Mouse (Mus musculus) cerebellum, adult 18-20 months (tissue): ENCODE measurements around the gene Sbf2.
A peak's percentile ranks its signal among the peaks of the same experiment; 100 is the strongest.
"Not testable (repeated sequence)": the region's sequence is repeated elsewhere in the genome, so short reads cannot be mapped to it uniquely, and the experiment has no call there.

Experiments
- DNase-seq, 2 experiments: peaks; one replicate each; pipeline ENCODE4 v3.0.0; 2021

The Sbf2 gene

DNA sequence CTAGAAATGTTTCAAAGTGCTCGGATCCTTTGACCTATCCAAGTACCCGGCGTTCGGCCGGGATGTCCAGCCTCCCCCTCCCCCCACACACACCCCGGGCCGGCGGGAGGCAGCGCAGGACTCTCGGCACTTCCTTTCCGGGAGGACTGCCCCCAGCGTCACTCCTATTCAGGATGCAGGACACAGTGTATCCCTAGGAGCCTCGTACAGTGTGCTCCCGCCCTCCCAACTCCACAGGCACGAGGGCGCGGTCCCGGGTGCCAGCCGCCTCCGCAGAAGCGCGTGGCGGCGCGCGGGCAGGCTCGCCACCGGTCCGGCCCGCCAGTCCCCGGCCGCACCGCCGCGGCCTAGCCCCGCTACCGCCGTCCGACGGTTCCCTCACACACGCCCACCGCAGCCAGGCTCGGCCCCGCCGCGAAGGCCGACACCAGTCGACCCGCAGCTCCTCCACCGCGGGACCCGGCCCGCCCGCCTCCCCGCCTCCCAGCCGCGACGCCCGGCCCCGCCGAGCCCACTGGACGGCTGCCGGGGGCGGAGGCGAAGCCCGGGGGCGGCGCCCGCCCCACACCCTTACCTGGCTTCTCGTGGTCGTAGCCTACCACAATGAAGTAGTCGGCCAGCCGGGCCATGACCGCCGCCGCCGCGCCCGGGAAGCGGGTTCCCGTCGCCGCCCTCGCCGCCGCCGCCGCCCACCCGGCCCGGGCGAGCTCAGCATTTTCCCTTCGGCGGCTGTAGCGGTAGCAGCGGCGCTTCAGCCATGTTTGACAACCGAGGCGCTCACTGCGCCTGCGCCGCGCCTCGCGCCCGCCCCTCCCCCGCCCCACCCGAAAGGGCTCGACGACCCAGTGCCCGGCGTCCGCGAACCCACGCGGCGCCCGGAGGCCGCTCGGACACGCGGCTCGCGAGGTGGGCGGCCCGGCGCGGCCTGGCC lies at the start of gene Sbf2:
Sbf2 (minus strand) TSS at position 790 of the 931 bp plus-strand sequence.
- DNase-seq = peak; percentile 82 to 86

DNA sequence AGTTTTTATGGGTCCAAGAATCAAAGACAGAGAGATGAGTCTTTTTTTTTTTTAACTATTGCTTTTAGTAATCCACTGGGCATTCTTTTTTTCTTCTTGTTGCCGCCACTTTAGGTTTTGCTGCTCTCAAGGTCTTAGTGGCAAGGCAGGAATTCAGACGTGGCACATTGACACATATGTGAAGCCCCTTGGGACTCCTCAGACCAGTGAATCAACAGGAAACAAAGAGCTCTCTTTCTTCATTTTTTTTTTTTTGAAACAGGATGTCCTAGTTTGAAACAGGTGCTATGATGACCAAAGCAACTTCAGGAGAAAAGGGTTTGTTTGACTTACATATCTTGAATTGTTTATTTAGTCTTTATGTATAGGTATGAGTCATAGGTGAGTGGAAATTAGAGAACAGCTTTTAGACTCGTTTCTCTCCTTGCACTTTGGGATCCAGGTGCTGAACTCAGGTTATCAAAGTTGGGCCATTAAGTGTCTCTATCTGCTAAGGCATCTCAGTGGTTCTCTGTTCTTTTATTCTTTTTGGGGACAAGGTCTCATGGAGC lies 43.7 kb upstream of the Sbf2 start:
- DNase-seq = no peak

DNA sequence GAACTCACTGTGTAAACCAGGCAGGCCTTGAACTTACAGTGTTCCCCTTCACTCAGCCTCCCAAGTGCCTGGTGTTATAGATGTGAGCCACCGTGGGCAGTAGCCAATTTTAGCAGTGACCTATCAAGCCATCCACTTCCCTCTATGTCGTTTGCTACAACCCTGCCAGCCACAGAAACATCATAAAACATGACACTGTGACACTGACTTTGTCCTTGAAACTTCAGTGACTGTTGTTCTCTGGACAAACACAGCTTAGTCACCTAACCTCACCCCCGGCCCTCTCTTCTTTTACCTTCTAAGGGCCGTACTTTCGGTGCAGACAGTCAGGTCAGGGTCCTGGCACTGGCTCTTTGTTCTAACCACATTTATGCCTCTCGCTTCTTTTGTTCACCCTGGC lies 41.2 kb upstream of the Sbf2 start:
- no peak for DNase-seq

DNA sequence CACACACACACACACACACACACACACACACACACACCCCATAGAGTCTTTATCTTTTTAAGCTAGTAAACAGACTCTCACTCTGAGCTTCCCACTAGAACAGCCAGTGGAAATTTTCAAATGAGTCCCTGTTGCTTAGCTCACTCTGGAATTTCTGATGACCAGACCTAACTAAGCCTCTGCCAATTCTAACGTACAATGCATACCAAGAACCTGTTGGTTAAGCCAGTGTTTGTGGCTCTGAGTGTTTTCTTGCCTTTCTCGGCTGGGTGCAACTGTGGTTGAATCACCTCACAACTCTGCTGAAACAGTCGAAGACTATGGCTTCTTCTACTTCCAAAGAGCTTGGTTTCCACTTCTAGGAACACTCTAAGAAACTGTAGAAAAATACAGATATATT lies 40.5 kb upstream of the Sbf2 start:
- DNase-seq = no peak

DNA sequence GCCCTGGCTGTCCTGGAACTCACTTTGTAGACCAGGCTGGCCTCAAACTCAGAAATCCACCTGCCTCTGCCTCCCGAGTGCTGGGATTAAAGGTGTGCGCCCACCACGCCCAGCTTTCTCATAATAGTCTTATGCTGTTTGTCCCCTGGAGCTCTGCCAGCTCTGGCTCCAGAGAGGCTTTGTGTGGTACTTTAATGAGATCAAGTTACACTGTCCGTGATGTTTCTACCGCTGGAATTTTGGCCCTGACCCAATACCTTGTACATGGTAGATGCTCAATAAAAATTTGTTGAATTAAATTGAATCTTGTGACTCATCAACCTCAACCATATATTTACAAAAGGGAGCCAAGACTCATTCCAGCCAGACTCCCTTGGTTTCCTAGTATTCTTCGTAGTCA lies 36.4 kb upstream of the Sbf2 start:
- no peak for DNase-seq

DNA sequence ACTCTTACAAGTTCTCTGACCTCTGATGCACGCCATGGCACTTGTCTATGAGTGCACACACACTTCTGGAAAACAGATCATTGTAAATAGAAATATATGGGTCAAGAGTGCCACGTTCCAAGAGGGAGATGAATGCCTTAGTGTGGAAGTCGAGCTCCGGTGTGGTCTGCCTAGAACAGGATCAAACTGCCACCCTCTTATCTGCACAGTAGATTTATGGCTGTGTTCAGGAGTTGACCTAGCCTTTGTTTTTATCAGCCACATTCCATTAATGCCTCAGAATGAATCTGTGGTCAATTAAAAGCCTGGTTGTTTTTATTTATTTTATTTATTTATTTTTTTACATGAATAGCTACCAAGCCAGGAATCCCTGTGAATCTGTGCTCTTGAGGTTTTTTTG lies 35.8 kb upstream of the Sbf2 start:
- DNase-seq = no peak

DNA sequence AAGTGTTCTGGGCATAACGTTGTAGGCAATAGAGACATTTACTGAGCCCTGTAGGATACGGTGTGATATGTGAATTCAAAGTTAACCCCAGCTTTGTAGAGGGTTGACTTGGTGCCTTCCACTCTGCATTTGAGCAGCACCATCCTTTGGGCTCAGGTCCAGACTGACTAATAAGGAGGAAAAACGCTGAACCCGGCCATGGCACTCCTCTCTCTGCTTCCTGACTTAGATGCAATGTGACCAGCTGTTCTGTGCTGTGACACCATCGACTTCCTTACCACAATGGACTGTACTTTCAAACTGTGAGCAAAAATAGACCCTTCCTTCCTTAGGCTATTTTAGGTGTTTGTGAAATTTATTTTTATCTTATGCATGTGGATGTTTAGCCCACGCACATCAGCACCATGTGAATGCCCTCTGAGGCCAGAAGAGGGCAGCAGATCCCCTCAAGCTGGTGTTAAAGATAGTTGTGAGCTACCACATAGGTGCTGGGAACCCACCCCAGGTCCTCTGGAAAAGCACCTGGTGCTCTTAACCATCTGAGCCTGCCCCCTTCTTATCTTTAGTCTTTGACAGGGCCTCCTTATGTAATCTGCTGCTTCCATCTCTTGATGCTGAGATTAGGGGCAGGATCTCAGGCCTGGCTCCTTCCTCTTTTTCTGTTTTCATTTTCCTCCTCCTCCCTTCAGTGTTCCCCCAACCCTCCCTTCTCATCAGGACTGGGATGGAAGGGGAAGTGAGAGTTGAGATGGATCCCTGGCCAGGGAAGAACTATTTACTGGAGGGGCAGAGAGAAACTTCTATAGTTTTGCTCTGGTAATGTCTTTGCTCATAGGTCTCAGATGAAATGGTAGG lies 34.6 kb upstream of the Sbf2 start:
- no peak for DNase-seq

DNA sequence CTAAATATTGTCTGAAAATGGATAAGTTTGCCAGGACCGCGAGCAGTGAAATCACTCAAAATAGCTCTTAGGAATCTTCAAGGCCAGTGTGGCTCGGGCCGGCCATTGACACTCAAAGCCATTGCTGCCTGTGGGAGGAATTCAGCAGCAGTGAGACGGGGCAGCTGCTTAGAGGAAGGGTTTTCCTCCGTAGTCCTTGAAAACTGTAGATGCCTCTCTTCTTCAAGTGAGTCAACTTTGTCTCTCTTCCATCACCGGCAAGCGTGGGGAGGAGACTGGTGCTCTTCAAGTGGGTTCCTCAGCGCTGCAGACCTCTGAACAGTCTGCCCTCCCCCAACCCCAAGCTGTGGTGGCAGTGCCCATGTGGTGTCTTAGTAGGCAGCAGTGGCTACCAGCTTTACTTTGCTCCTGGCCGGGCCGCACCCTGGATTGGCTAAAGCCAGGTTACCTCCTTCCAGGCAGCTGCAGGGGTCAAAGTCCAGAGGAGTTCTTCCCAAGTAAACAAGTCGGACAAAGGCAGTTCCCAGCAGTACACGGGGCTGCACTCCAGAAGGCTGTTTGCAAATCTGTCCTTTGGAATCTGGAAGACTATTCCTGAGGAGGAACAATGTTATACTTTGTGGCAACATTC lies 33.8 kb upstream of the Sbf2 start:
- DNase-seq = no peak

DNA sequence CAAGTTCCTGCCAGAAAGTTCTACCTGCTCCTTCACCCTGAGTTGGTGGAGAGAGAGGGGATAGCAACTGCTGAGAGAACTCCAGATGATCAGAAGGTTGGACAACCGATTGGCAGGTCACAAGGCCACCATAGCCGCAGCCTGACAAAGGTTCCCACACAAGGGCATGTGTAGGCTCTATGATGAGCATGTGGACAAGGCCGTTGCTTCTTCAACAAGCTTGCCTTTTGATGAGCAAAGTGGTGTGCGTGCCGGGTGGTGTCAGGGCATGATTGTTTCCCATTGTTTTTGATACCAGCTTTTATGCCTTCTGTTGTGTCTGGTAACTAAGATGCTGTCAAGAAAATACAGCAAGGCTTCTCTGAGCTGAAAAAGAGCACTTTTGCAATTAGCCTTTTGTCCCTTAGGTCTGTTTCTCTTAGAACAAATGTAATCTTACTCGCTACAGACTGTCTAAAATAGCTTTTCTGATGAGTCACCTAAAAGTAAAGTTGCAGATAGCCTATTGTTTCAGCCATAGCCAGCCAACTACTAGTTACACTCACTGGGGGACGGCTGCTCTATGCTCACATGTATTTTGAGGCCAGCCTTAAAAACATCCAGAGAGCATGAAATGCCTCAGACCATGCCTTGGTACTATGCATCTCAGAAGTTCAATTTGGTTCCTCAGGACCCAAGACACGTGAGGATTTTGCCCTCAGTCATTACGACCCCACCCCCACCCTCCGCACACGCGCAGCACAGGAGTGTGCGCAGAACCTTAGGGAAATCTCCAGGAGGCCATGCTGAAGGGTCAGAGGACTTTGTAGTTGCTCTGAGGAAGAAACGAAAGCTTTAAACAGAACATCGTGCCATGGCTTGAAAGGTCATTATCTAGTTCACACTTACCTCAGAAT lies 33.1 kb upstream of the Sbf2 start:
- DNase-seq = no peak

DNA sequence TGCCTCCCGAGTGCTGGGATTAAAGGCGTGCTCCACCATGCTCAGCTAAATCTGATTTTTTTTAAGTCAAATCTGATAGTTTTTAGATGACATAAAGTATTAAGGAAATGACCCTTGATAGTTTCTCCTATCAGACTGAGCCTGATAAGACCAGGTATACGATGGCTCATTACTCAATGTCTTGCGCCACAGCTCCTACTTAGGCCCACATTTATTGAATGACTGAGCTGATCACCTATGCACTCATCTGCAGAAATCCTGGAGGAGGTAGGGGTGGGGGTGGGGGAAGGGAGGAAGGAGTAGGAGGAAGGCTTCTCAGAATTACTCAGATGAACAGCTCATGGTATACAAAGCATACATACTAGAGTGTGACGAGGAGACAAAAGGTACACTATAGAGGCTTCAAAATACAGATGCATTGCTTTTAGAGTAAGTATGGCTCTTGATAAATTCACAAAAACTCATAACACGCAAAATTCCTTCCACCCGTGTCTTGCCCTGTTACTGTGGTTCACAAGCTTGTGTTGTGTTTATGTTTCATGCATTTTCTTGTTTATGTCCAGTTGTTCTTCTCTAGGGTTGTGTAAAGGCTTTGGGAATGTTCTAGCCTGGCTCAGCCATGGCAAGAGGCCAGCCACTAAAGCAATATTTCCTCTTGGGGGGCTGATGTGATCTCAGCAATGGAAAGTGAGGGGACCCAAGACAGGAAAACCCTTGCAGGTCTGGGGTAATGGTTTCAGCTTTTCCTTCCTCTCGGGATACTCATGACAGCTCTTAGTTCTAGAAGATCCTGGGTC lies 32.1 kb upstream of the Sbf2 start:
- DNase-seq = no peak

DNA sequence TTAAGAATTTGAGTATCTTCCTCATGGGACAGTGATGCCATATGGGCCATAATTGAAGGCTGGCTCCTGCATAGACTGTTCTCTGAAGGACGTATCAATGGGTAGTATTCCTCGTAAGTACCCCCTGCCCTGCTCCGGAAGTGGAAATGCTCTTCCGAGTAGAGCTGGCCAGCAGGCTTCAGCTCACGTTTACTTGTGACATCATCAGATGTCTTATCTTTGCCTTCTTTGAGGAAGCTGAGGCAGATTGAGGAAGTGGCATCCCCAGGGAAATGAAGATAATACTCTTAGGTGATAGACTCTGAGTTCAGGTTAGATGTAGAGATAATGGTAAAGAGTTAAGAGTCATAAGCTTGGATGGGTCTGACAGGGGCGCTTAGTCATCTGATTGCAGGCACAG lies 31.1 kb upstream of the Sbf2 start:
- DNase-seq = no peak

DNA sequence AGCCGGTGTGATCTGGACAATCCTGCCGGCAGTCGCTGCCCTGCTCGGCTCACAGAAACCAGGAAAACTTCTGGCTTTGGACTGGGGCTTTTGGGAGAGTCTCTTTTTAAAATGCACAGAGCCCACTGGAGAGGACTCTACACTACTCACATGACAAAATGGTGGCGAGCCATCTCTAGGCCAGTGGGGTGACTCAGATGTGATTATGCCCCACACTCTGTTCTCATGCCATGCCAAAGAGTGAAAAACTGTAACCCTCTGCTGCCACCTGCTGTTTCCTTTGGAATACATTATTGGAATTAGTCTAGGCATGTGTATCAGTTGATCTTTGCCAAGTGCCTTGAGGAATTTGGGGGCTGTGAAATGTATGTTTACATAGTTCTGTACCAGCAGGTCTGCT lies 30.6 kb upstream of the Sbf2 start:
- peak; percentile 70 to 78 for DNase-seq

DNA sequence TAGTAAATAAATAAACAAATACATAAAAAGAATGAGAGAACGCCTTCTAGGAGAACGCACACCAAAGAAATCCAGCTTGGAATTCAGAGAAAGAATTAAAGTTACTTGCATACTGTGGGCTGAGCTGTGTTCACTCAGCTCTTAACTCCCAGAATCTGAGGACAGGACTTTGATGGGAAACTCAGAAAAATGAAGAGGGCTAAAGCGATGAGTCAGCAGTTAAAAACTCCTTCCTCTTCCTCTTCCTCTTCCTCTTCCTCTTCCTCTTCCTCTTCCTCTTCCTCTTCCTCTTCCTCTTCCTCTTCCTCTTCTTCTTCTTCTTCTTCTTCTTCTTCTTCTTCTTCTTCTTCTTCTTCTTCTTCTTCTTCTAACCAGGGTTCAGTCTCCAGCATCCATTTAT lies 25.2 kb upstream of the Sbf2 start:
- DNase-seq = not testable (repeated sequence)

DNA sequence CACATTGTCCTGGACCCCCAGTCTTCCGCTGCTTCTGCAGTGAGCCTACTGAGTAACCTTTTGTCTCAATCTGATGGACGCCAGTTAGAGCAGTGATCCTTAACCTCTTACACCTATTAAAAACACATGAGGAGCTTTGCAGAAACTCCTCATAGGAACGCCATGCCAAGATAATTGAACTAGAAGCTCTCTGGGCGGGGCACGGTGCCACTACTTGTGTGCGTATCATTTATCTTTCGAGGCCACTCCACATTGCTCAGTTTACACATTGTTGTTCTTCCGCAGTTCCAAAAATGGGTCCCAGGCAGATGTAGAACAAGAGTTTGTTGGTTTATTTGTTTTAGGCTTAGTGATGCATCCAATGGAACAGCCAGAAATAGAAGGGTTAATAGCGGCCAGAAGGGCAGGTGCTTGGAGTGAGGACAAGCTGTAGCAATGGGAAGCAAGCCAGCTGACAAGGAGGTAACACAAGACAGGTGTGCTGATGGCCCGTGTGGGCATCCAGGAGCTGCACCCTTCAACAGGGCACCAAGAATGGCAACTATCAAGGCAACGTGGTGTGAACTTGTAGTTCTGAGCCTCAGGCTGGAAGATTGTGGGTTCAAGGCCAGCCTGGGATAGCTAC lies 24.7 kb upstream of the Sbf2 start:
- DNase-seq = no peak

DNA sequence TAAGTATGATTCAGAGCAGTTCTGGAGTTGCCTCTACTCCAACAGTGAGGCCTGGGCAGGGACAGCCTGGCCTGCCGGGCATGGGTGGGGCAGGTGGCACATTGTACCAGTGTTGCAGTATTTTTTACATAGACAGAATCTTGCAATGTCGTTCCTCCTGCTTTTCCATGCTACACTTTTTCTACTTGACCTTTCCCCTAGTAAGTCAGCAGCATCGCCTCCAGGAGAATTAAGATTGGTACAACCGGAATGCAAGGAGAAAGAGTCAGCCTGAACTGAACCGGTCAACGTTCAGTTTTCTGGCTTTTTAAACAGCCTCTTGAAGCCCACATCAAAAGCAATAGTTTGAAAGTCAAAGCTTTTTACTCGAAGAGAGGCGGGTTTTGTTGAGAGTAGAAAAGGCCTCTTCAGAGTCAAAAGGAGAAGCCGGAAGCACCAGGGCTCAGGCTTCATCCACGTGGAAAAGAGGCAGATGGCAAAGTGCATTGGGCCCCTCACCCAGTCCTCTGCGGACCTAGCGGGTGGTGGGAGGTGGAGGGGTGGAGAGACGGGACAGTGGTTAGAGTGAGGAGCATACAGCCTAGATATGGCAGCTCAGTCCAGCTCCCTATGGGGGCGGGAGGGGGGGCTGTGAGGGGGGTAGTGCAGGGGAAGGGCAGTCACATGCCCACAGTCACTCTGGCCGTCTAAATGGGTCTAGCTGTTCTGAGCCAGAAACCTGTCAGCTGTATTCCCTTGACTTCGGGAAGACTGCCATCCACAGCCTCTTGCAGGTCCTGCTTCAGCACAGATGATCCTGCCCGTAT lies 23.8 kb upstream of the Sbf2 start:
- peak in 1 of 2 experiments; percentile 32 for DNase-seq

DNA sequence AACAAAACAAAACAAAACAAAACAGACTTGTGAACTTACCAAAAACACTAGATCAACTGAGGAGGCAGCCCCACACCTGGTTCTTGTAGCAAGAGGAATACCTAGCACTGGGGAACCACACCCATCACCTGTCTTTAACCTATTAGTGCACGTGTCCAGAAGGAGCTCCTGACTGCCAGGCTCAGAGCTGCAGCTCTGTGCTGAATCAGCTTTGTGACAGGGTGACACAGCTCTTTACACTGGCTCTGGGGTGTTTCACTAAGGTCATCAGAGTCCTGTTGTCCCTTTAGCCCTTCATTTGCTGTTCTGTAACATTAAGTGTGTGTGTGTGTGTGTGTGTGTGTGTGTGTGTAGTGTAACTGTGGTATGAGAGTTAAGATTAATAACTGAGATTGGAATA lies 21.8 kb upstream of the Sbf2 start:
- no peak for DNase-seq

DNA sequence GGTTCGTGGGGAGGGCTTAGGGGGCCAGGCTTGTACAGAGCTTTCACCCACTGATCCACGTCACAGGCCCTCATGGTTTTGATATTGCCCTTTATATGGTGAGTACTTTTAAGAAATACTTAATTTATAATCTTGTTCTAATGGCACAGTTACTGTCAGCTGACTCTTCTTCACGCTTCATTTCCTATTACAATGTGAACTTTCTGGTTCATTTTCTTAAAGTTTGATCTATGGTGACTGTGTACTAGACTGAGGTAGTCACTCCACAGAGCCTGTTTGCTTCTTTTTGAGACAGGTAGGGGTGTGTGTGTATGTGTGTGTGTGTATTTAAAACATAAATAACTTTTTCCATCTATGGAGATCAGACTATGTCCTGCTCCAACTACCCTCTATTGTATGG lies 21.2 kb upstream of the Sbf2 start:
- no peak for DNase-seq

DNA sequence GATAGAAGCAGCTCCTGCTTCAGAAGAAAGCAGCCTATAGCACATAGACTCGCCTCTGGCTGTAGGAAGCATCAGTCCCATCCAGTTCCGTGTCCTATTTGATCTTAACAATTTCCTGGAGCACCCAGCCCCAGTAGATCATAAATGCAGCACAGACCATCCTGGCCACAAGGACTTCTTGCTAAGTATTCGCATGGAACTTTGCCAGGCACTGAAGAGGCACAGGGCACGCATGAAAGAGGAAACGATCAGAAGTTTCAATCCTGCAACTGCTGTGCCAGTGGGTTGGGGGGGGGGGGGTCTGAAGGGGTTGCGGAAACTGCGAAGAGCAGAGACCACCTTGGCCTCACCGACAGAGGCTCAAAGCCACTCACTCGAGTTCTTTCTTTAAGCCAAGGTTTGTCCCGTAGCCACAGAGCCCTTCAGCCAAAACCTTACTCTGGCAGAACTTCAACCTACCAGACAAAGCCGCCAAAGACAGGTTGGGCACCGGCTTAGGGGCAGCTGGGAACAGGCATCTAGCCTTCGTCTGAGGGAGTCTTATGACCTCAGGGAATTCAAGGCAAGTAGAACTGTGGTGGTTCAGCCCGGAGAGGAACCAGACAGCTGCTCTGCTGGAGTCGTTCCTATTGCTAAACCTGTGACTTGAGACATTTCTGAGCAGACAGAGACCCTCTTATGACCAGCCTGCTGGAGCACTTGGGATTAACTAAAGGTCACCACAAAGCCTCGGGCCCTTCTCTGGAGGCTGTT lies 16.6 kb upstream of the Sbf2 start:
- DNase-seq = peak in 1 of 2 experiments; percentile 27
